Mouse (Mus musculus): Measurements from ENCODE around the gene Cep112.

- TF ChIP-seq MYOD1 (IDR thresholded peaks at IDR 0.05; ENCODE audit: control insufficient read depth in 1 of 3, insufficient read length in 2 of 3, low read depth in 2 of 3), result no peak
- TF ChIP-seq POLR2A (IDR thresholded peaks at IDR 0.05; ENCODE audit: insufficient read length, low read depth), result no peak
- TF ChIP-seq SRF (IDR thresholded peaks at IDR 0.05; ENCODE audit: control insufficient read depth, insufficient read length, low read depth), result no peak
Measured at GRCm38 (mm10) chr11:108376815-108377214, 48.2 kb upstream of the Cep112 start.
